Mouse (Mus musculus) stomach, postnatal 0 days (tissue): Measurements from ENCODE around the gene Arid1a. TPM values are rescaled to one million over a fixed set of nuclear protein-coding genes. Genes with fewer than 3 reads are reported as not detected.

Experiments
- ATAC-seq: fragments of 200-750 bp; cut with Nextera tagmentation; 2 replicates; pipeline ENCODE4 v1.8.0; 2017; ENCODE audit not compliant: low FRiP score, low TSS enrichment
- DNase-seq: peaks from one replicate; pipeline ENCODE4 v3.0.0-alpha.2; 2016; ENCODE audit warnings: low spot score
- H3K27ac ChIP-seq: fragments of 300-500 bp; sonication (generic); replicated peaks from 2 replicates; pipeline ENCODE4 v1.5.1; 2014; ENCODE audit warnings: mild to moderate bottlenecking, control low read depth
- H3K27me3 ChIP-seq: fragments of 300-500 bp; sonication (generic); 2 replicates; pipeline ENCODE4 v1.6.1; 2014; ENCODE audit warnings: low read length; ENCODE audit not compliant: control insufficient read depth, insufficient read depth
- H3K36me3 ChIP-seq: fragments of 300-500 bp; sonication (generic); 2 replicates; pipeline ENCODE4 v1.6.1; 2014; ENCODE audit warnings: low read length, mixed read lengths; ENCODE audit not compliant: control insufficient read depth, insufficient read depth
- H3K4me1 ChIP-seq: fragments of 300-500 bp; sonication (generic); replicated peaks from 2 replicates; pipeline ENCODE4 v1.6.1; 2014; ENCODE audit warnings: antibody characterized with exemption; ENCODE audit not compliant: control insufficient read depth, insufficient read depth
- H3K4me2 ChIP-seq: fragments of 300-500 bp; sonication (generic); replicated peaks from 2 replicates; pipeline ENCODE4 v1.6.1; 2014; ENCODE audit warnings: low read depth, mild to moderate bottlenecking, control low read depth, moderate library complexity
- H3K4me3 ChIP-seq: fragments of 300-500 bp; sonication (generic); 2 replicates; pipeline ENCODE4 v1.5.1; 2014; ENCODE audit warnings: low read depth, low read length, control low read depth
- H3K9ac ChIP-seq: fragments of 300-500 bp; sonication (generic); 2 replicates; pipeline ENCODE4 v1.6.1; 2014; ENCODE audit warnings: mild to moderate bottlenecking, low read length, control low read depth, mixed read lengths
- H3K9me3 ChIP-seq: fragments of 300-500 bp; sonication (generic); 2 replicates; pipeline ENCODE4 v1.6.1; 2016; ENCODE audit warnings: low read length; ENCODE audit not compliant: control insufficient read depth
- CTCF ChIP-seq: IDR thresholded peaks from 2 replicates; pipeline ENCODE4 v1.5.1; 2016; ENCODE audit warnings: antibody characterized with exemption, low read depth, mild to moderate bottlenecking, moderate library complexity
- EP300 ChIP-seq: optimal IDR thresholded peaks from 2 replicates; pipeline ENCODE3; 2016; ENCODE audit warnings: antibody characterized with exemption
- WGBS: fragments of 180-500 bp; shearing (Covaris S2); extraction: QIAGEN DNeasy Blood & Tissue Kit; methylation state at CpG from one replicate; pipeline ENCODE4 v1.1.7; 2014; 5-methylcytosine and 5-hydroxymethylcytosine counted together
- polyA plus RNA-seq: library from polyadenylated mRNA; unstranded; fragments of >200 nt; fragmentation: Nextera tagmentation; extraction: Ambion mirVana; gene quantifications from 2 replicates; pipeline ENCODE4 v1.2.1, GENCODE M21; 2015

Arid1a gene
- polyA plus RNA-seq, 1 experiment from 2014 or later = 8.7 TPM

DNA sequence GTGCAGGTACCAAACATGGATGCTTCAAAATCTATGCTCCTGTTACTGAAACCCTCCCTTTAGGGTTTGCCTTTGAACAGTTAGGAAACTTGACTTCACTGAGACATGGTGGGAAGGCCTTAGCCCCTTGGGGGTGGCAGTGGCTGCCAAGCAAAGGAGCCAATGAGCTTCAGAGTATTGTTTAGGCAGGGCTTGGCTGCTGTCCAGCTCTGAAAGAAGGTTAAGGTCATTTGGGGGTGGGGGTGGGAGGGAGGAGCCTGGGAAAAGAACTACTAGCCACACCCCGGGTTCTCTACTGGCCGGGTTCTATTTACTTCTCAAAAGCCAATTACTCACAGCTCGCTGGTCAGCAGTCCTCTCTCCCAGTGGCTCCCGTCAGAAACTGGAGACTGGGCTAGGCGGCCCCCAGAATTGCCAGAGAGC lies 81.0 kb downstream of the Arid1a start:
- no peaks in the 10 kb centered on the region for H3K27me3 ChIP-seq
- H3K9ac ChIP-seq = no peak overlapping the region
- ATAC-seq (peak; percentile 44), DNase-seq (peak; percentile 76)
- no peaks in the 10 kb centered on the region for H3K9me3 ChIP-seq
- H3K36me3 ChIP-seq = peaks cover 2% of the 10 kb centered on the region
- WGBS = 2% methylated on average over 5 of the region's 5 CpGs
- TF ChIP-seq EP300 = no peak
- no peak for TF ChIP-seq CTCF
- no peak overlapping the region for H3K4me2 ChIP-seq
- peaks cover 8% of the 10 kb centered on the region; the same call in 1 of the 2 replicates for H3K4me1 ChIP-seq
- H3K4me3 ChIP-seq = no peak overlapping the region
- H3K27ac ChIP-seq = peak overlapping the region; percentile 69; the same call in 1 of the 2 replicates

DNA sequence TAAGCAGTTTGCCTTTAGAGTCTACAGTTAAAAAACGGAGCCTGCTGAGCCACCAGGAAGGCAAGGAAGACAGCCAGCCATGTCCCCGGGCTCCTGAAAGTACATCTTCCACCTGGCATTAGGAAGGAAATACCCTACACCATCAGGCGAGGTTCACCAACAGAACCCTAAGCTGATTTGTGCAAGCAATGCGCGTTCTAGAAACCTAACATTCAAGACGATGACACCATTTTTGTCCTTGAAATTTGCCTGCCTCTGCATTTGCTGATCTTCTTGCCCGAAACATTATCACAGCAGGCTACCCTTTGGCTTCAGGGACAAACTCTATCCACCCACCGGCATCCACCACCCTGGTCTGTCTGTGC lies 82.3 kb downstream of the Arid1a start:
- WGBS = 55% methylated on average over 8 of the region's 8 CpGs
- 0 out of 2 replicates have a peak overlapping the region, but pooled peaks have one; percentile 23 for H3K9ac ChIP-seq
- H3K9me3 ChIP-seq = no peaks in the 10 kb centered on the region
- H3K4me1 ChIP-seq = peaks cover 11% of the 10 kb centered on the region; the same call in 1 of the 2 replicates
- TF ChIP-seq EP300 (no peak), CTCF (no peak)
- ATAC-seq = no peak
- no peaks in the 10 kb centered on the region for H3K36me3 ChIP-seq
- H3K4me3 ChIP-seq = no peak overlapping the region
- H3K4me2 ChIP-seq = peak overlapping the region; percentile 54; the same call in 1 of the 2 replicates
- no peak for DNase-seq
- H3K27me3 ChIP-seq = no peaks in the 10 kb centered on the region
- H3K27ac ChIP-seq = peak overlapping the region; percentile 99

DNA sequence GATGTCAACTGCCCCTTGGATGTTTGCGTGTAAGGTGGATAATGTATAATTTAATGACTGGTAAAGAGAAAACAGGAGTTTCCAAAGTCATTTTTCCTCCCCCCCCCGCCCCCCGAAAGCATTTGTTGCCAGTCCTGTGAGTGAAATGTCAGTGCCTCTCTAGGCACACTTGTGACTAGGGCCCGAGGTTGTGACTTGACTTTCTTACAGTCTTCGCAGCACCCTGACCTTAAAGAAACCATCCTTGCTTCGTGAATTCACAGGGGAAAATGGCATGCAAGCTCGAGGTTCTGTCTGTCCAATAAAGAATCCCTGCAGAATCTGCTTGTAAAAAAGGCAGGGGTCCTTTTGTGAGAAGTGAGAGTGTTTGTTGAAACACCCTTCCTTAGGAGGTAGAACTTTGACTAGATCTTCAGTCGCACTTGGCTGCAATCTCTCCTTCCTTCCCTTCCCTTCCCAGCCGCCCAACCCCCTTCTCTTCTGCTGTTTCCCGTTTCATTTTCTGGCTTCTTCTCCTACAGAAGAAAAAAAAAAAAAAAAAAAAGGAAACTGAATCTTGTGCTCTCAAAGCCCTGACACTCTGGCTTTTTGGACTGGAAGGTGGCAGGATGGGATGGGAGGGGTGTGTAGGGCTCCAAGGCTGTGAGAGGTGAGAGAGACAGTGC lies 82.8 kb downstream of the Arid1a start:
- TF ChIP-seq CTCF = no peak
- TF ChIP-seq EP300 = no peak
- H3K4me3 ChIP-seq = peak overlapping the region; percentile 73
- H3K9ac ChIP-seq = 0 out of 2 replicates have a peak overlapping the region, but pooled peaks have one; percentile 23
- H3K4me1 ChIP-seq = peaks cover 11% of the 10 kb centered on the region; the same call in 1 of the 2 replicates
- no peaks in the 10 kb centered on the region for H3K9me3 ChIP-seq
- H3K4me2 ChIP-seq = peak overlapping the region; percentile 54
- WGBS = 19% methylated on average over 10 of the region's 10 CpGs
- H3K36me3 ChIP-seq = no peaks in the 10 kb centered on the region
- ATAC-seq (no peak), DNase-seq (no peak)
- H3K27ac ChIP-seq = peak overlapping the region; percentile 99
- no peaks in the 10 kb centered on the region for H3K27me3 ChIP-seq

- 1% methylated on average over 24 of the region's 24 CpGs for WGBS
- H3K36me3 ChIP-seq = no peaks in the 10 kb centered on the region
- no peaks in the 10 kb centered on the region for H3K9me3 ChIP-seq
- peaks cover 11% of the 10 kb centered on the region; the same call in 1 of the 2 replicates for H3K4me1 ChIP-seq
- TF ChIP-seq EP300 (no peak), CTCF (no peak)
- peak overlapping the region; percentile 73 for H3K4me3 ChIP-seq
- DNase-seq (no peak), ATAC-seq (no peak)
- peak overlapping the region; percentile 92 for H3K9ac ChIP-seq
- peak overlapping the region; percentile 99 for H3K27ac ChIP-seq
- H3K4me2 ChIP-seq = peak overlapping the region; percentile 54
- H3K27me3 ChIP-seq = no peaks in the 10 kb centered on the region
These were observed 83.5 kb downstream of the Arid1a start for GRCm38 (mm10) chr4:133672845-133673647.

GRCm38 (mm10) chr4:133671881-133672844 lies 84.4 kb downstream of the Arid1a start, which contains the start of gene Pigv:
Gene Pigv (minus strand): TSS chr4:133672647.
- H3K9ac ChIP-seq = peak within 1 kb of the TSS; percentile 92
- ATAC-seq (peak; percentile 88), DNase-seq (peak; percentile 94)
- peak within 1 kb of the TSS; percentile 54 for H3K4me2 ChIP-seq
- H3K4me3 ChIP-seq = peak within 1 kb of the TSS; percentile 73
- under 1% methylated on average over 72 of the region's 76 CpGs for WGBS
- peaks cover 11% of the 10 kb centered on the region; the same call in 1 of the 2 replicates for H3K4me1 ChIP-seq
- TF ChIP-seq CTCF (peak; percentile 3; the same call in 1 of the 2 replicates), EP300 (peak; percentile 13)
- H3K9me3 ChIP-seq = no peaks in the 10 kb centered on the region
- no peaks in the 10 kb centered on the region for H3K27me3 ChIP-seq
- H3K27ac ChIP-seq = peak within 1 kb of the TSS; percentile 99
- 0 out of 2 replicates have a peak, but pooled peaks cover 2% of the 10 kb centered on the region for H3K36me3 ChIP-seq
